Mouse (Mus musculus) lung, adult 2 months (tissue): ENCODE results near the gene Tap2. TPM values are rescaled to one million over a fixed set of nuclear protein-coding genes. Genes with fewer than 3 reads are reported as not detected.

Experiments
- DNase-seq: peaks from one replicate; pipeline ENCODE4 v3.0.0; 2022
- H3K4me1 ChIP-seq: fragments of 200-500 bp; 2 replicates; pipeline ENCODE4 v1.6.1; 2011; ENCODE audit warnings: low read length; ENCODE audit not compliant: control insufficient read depth, insufficient read depth
- H3K4me3 ChIP-seq: fragments of 200-500 bp; replicated peaks from 2 replicates; pipeline ENCODE3; 2011; ENCODE audit warnings: low read depth, mild to moderate bottlenecking, control low read depth, low read length; ENCODE audit errors: extremely low read depth
- CTCF ChIP-seq: fragments of 200-500 bp; IDR thresholded peaks from 2 replicates; pipeline ENCODE4 v1.5.1; 2011; ENCODE audit warnings: mild to moderate bottlenecking, low read length, control low read depth; ENCODE audit not compliant: insufficient read depth
- POLR2A ChIP-seq: fragments of 200-500 bp; IDR thresholded peaks from 2 replicates; pipeline ENCODE4 v1.6.1; 2011; ENCODE audit warnings: low read depth, mild to moderate bottlenecking, control low read depth, low read length, borderline replicate concordance; ENCODE audit errors: extremely low read depth
- WGBS: fragments of 180-500 bp; shearing (Covaris S2); methylation state at CpG from one replicate; pipeline ENCODE4 v1.1.7; 2018; 5-methylcytosine and 5-hydroxymethylcytosine counted together
- polyA plus RNA-seq: library from polyadenylated mRNA; depleted of rRNA; stranded (reverse); fragments of >200 nt; gene quantifications from 2 replicates; pipeline ENCODE4 v1.2.3, GENCODE M21; 2012; rRNA removed

The Tap2 gene
- polyA plus RNA-seq, result 68.8 and 70.9 TPM in 2 replicates

DNA sequence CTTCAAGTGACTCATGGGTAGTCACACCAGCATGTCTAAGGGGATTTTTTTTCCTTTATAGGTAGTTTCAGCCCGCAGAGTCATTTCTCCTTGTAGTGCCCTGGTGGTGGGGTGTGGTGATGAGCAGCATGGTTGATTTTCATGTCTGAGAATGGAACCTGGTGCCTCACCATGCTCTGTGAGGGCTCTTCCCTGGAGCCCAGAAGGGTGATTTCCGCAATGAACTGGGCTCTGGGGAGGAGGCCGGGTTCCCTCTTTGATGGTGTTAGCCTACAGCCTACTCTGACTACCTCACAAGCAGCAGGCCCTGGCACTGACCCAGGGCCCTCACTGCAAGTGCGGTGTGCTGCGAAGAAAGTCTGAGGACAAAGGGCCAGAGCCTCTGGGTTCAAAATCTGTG is at the start of gene Tap2:
Gene Tap2 (plus strand): TSS at position 84 of the 400 bp plus-strand sequence.
- DNase-seq, result no peak
- Histone ChIP-seq H3K4me3 (peak within 1 kb of the TSS; percentile 95), H3K4me1 (peaks cover 10% of the 10 kb centered on the region)
- TF ChIP-seq POLR2A (no peak), CTCF (no peak)
- WGBS, result 73% methylated on average over 5 of the region's 5 CpGs

DNA sequence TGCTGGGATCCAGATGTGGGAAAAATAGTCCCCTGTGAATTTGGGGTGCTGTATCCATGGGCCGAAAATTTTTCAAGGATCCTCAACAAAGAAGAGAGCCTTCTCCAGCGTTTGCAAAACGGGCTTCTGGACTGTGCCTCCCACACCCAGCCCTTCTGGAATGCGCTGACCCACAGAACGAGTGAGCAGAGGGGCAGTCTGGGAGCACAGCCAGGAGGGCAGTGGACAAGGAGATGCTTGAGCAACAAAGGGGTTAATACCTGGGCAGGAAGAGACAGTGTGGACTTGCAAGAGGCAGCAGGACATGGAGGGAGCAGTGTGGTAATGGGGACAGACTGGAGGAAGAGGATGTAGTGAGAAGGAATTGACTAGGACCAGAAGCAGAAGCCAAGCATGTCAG is 47.8 kb upstream of the Tap2 start:
- 43% methylated on average over 5 of the region's 5 CpGs for WGBS
- H3K4me3 ChIP-seq, result no peak overlapping the region
- no peak for DNase-seq
- TF ChIP-seq CTCF, result no peak
- TF ChIP-seq POLR2A, result no peak
- H3K4me1 ChIP-seq, result no peaks in the 10 kb centered on the region

DNA sequence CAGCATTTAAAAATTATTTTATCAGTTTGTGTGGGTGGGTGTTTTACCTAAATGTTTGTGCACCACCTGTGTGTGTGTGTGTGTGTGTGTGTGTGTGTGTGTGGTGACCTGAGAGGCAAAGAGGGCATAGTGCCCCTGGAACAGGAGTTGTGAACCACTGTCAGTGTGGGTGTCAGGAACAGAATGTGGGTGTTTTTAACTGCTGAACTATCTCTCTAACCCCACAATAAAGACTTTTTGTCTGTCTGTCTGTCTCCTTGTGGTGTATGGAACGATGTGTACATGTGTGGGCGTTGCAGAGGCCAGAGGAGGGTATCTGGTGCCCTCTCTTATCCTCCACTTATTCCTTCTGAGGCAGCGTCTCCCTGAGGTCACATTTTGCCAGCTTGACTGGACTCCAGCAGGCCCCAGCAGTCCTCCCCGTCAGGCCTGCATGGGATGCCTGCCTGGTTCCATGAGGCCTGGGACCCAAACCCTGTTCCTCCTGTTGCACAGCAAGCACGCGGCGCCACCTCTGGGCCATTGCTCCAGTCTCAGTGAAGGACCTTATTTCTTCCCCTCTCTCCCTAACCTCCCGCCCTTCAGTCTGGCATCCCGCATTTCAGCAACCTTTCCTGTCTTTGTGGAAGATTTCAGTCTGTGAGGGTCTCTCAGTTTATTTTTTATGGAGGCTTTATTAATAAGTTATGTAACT is 39.0 kb upstream of the Tap2 start:
- no peaks in the 10 kb centered on the region for H3K4me1 ChIP-seq
- no peak for DNase-seq
- 48% methylated on average over 9 of the region's 9 CpGs for WGBS
- no peak overlapping the region for H3K4me3 ChIP-seq
- TF ChIP-seq POLR2A (no peak), CTCF (peak; percentile 35; the same call in 1 of the 2 replicates)

DNA sequence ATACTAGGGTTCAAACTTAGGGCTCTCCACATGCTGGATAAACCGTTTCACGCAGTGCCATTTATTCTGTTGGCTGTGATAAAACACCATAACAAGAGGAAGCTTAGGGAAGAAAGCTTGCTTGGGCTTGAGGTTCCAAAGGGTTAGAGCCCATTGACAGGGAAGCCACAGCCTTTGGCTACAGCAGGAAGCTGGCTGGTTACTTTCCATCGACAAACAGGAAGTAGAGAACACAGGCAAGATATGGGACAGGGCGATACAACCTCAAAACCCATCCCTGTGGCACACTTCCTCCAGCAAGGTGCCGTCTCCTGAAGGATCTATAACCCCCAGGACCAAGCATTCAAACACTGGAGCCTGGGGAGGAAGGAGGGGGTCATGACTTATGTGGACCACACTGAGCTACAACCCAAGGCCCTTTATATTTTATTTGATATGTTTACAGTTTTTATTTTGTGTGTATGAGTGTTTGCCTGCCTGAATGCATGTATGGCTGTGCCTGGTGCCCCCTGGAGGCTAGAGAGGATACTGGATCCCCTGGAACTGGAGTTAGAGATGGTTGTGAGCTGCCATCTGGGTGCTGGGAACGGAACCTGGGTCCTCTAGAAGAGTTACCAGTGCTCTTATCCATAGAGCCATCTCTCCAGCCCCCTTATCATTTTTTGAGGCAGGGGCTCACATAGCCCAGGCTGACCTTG is 38.1 kb upstream of the Tap2 start:
- Histone ChIP-seq H3K4me1 (no peaks in the 10 kb centered on the region), H3K4me3 (no peak overlapping the region)
- 54% methylated on average over 6 of the region's 6 CpGs for WGBS
- TF ChIP-seq POLR2A (no peak), CTCF (peak; percentile 24; the same call in 1 of the 2 replicates)
- no peak for DNase-seq

DNA sequence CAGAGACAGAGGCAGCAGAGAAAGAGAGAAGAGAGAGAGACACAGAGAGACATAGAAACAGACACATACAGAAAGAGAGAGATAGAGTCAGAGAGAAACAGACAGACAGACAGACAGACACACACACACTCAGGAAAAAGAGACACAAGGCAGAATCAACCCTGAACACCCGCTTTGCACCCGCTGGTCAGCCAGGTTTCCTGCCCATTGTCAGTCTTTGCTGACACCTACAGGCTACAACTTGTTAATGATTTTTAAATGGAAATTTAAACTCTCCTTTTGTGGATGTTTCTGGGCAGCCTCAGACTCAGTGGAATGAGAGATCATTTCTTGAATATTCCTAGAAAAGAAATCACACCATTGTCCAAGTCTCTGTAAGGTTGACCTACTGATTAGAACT is 34.0 kb upstream of the Tap2 start:
- Histone ChIP-seq H3K4me3 (no peak overlapping the region), H3K4me1 (no peaks in the 10 kb centered on the region)
- WGBS, result 3% methylated on average over 2 of the region's 2 CpGs
- TF ChIP-seq POLR2A (no peak), CTCF (peak; percentile 79)
- no peak for DNase-seq

DNA sequence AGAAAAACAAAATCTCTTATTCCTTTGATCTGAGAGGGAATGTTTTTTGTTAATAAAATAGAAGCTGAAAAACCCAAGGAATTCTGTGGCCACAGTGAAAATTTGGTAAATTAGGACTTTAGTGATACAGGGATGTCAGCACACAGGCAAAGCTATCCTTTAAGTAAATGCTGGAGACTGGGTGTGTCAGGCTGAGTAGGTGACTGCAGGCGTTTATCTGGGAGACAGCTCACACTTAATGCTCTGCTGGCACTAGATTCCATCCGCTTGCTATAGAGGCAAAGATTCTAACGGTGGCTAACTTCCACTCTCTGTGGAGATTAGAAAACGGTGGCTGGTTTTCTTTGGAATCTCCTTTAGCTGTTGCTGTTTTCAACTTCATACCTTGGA is 32.8 kb upstream of the Tap2 start:
- TF ChIP-seq POLR2A, result no peak
- no peak for TF ChIP-seq CTCF
- Histone ChIP-seq H3K4me1 (no peaks in the 10 kb centered on the region), H3K4me3 (no peak overlapping the region)
- WGBS, result 9% methylated on average over 4 of the region's 4 CpGs
- no peak for DNase-seq

DNA sequence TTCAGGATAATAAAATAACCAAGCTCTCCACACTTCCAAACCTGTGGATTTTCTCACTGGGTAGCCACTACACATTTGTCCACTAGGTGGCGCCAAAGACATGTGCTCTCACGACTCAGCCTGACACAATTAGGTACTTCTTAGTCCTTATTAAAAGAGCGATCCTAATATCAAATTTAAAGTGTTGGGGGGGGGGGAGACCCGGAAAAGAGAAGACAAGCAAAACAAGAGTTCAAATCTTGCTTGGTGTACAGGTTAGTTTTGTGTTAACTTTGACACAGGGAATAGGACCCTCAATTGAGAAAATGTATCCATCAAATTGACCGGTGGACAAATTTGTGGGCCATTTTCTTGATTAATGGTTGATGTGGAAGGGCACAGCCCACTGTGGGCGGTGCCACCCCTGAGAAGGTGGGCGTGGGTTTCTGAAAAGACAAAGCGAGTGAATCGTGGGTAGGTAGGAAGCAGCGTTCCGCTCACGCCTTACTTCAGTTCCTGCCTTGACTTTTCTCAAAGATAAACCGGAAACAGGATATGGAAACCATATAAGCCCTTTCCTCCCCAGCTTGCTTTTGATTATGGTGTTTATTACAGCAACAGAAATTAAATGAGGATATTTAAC is 32.3 kb upstream of the Tap2 start:
- 16% methylated on average over 13 of the region's 13 CpGs for WGBS
- no peak overlapping the region for H3K4me3 ChIP-seq
- TF ChIP-seq CTCF, result peak; percentile 78
- no peak for TF ChIP-seq POLR2A

DNA sequence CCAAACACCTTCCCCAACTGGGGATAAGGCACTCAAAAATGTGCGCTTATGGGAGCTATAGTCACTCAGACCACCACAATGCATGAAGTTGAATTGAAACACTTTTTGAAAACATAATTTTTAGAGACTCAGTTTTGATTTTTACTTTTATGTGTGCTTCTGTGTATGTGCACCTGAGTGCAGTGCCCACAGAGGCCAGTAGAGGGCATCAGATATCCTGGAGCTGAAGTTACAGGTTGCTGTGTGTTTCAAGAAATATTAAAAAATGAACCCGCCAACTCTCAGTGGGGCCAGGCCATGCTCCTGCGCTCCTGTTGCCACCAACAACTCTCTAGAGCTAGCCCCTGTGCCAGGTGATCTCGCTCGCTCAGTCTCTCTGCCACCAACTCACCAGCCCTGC is 30.8 kb upstream of the Tap2 start:
- DNase-seq, result no peak
- TF ChIP-seq POLR2A (no peak), CTCF (no peak)
- WGBS, result 97% methylated on average over 5 of the region's 5 CpGs

More for the DNA sequence above, 32.3 kb upstream of the Tap2 start:
- DNase-seq, result peak; percentile 82
- no peaks in the 10 kb centered on the region for H3K4me1 ChIP-seq

DNA sequence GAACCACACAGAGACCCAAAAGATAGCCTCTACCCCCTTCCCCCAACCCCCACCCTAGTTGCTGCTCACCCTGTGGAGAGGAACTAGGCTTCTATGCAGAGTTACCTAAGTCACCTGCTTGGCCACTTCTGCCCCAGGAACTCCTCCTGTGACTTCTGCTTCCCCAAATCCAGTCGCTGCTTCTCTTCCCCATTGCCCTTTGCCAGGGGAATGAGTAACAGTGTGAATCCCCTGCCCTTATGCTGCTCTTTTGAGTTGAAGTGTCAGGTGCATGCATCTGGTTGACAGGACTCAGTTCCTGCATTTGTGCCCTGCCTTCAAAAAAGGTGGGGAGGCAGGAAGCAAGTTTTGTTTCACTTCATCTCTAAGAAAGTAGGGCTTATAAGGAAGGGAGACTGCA is 29.3 kb upstream of the Tap2 start:
- H3K4me3 ChIP-seq, result no peak overlapping the region
- no peak for DNase-seq
- no peak for TF ChIP-seq CTCF
- no peak for TF ChIP-seq POLR2A
- 44% methylated on average over 1 of the region's 1 CpGs for WGBS
- no peaks in the 10 kb centered on the region for H3K4me1 ChIP-seq

More for the DNA sequence above, 30.8 kb upstream of the Tap2 start:
- Histone ChIP-seq H3K4me3 (no peak overlapping the region), H3K4me1 (no peaks in the 10 kb centered on the region)

DNA sequence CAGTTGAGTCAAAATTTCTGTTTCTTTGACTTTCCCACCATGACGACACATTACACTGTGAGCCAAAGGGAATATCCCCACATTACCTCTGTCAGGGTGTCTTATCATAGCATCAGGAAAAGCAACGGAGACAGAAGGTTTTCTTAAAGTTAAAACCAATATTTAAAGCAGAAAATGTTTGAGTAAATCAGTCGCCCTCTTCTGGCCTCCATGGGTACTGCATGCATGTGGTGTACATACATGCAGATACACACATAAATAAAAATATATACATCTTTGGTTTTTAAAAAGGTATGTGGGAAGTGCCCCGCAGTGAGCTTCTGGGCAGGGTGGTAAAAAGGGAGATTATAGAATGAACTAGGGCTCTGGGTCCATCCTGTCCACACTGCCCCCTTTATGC is 26.1 kb upstream of the Tap2 start:
- no peaks in the 10 kb centered on the region for H3K4me1 ChIP-seq
- no peak overlapping the region for H3K4me3 ChIP-seq
- TF ChIP-seq POLR2A (no peak), CTCF (no peak)
- DNase-seq, result no peak
- 73% methylated on average over 4 of the region's 4 CpGs for WGBS

DNA sequence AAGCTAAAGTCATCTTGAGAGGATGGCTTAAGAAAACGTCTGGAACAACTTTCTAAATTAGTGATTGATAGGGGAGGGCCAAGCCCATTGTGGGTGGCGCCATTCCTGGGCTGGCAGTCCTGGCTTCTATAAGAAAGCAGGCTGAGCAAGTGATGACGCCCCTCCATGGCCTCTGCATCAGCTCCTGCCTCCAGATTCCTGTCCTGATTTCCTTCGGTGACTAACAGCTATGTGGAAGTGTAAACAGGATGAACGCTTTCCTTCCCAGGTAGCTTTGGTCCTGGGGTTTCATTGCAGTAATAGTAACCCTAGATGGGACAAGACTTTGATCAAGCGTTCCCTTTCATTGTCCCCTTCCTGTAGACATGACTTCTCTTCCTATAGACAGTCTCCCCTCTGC is 24.3 kb upstream of the Tap2 start:
- Histone ChIP-seq H3K4me3 (no peak overlapping the region), H3K4me1 (no peaks in the 10 kb centered on the region)
- DNase-seq, result no peak
- TF ChIP-seq CTCF, result no peak
- no peak for TF ChIP-seq POLR2A
- 38% methylated on average over 6 of the region's 6 CpGs for WGBS
